Mouse (Mus musculus) liver, embryonic 14 days (tissue): Measurements from ENCODE around the gene Col6a6. TPM values are rescaled to one million over a fixed set of nuclear protein-coding genes. Genes with fewer than 3 reads are reported as not detected.

ENCODE experiments used
- polyA plus RNA-seq: library from polyadenylated mRNA; depleted of rRNA; stranded (reverse); fragments of >200 nt; gene quantifications from 2 replicates; pipeline ENCODE4 v1.2.3, GENCODE M21; 2012; rRNA removed

The Col6a6 gene
- 0.13 and 0.25 TPM in 2 replicates for polyA plus RNA-seq

DNA sequence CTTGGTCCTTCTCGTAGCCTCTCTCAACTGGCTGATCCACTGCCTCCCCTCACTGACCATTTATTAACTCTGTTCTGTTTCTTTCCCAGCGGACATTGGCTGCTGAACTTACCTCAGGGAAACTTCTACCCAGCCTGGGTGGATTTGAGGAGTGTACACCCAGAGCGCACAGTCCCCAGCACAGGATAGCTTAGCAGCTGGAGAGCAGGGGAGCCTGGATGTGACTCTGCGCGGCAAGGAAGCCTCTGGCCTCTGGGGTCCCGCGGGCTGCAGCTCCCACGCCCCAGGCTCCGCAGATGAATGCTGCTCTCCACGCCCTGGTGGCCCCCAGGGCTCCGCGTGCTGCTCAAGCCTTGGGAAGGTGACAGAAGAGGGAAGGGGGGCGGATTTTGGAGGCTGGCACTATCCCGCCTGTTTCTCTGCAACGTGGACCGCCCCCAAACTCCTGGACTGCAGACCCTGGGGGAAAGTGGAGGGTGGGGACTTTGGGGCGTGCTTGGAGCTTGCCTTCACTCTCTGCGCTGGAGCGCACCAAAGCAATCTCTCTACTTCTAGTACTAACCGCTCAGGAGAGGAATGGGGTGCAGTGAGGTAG, at the start of gene Col6a6:
Gene Col6a6, minus strand, starts transcription at position 370 of the 595 bp plus-strand sequence.

DNA sequence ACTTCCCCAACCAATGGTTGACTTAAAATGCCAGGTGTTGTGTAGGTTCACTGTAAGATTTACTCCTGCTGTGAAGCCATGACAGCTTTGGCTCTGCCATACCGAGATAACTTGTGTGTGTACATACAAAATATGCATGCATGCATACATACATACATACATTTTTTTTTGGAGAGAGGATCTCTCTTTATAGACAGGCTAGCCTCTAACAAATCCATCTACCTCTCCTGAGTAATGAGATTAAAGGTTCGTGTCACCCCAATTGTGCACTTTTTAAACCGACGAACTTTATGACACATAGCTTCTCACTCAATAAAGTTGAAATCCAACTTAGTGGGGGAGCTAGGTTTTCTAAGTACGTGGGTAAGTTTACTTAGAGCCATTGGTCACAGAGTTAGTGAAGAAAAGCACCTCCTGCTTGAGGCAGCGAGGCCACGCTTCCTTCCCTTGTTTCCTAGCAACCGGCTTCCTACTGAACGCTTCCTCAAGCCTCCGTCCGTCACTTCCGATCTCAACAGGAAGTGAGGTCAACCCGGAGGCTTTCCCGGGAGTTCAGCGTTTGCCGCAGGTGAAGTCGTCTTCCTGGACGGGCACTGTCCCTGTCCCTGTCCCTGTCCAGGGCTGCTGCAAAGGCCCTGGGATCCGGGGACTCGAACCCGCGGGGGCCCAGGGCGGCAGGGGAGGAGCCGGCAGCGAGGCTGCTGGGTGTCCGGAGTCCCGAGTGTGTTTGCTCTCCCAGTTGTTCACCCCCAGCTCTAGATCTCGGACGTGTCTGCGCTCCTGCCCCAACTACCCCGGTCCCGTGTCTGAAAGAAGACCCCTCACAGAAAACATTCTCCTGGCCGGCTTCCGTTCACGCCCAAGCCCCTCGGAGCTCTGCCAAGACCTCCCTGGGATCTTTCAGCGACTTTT, 185.2 kb downstream of the Col6a6 start, which contains the start of gene Pik3r4:
Gene Pik3r4, plus strand, starts transcription at position 519 of the 912 bp plus-strand sequence.

Other genes starting within 250 kb of the Col6a6 start
- 4.6 and 4.7 TPM in 2 replicates for gene Pik3r4, start 185.2 kb downstream of the Col6a6 start, polyA plus RNA-seq
- gene Col6a5, start 132.5 kb upstream of the Col6a6 start, polyA plus RNA-seq, result 0.01 TPM in 2 replicates